Mouse (Mus musculus): Measurements from ENCODE around the gene Olfr90. TPM values are rescaled to one million over a fixed set of nuclear protein-coding genes. Genes with fewer than 3 reads are reported as not detected.

Gene Olfr90
- polyA plus RNA-seq, 1 experiment, result not detected

- H3K4me3 ChIP-seq (ENCODE audit: control insufficient read depth, low read depth, low read length), result no peak overlapping the region
- no peak overlapping the region for H3K27ac ChIP-seq (ENCODE audit: control insufficient read depth, insufficient read depth, low read depth, low read length)
- peak; percentile 63; the same call in 1 of the 2 replicates for TF ChIP-seq CTCF (IDR thresholded peaks at IDR 0.05; ENCODE audit: control insufficient read depth, insufficient read depth, insufficient replicate concordance, low read depth, low read length)
- no peak for TF ChIP-seq POLR2A (IDR thresholded peaks at IDR 0.05; ENCODE audit: control insufficient read depth, low read depth, low read length)
- H3K27me3 ChIP-seq (ENCODE audit: control insufficient read depth, insufficient read depth, low read length), result no peaks in the 10 kb centered on the region
- no peaks in the 10 kb centered on the region for H3K36me3 ChIP-seq (ENCODE audit: control insufficient read depth, insufficient read depth, low read length)
- H3K4me1 ChIP-seq (ENCODE audit: control insufficient read depth, insufficient read depth, low read length), result no peaks in the 10 kb centered on the region
Measured at GRCm38 (mm10) chr17:37083327-37083726, 5.0 kb downstream of the Olfr90 start.

GRCm38 (mm10) chr17:37081659-37082058 is 6.6 kb downstream of the Olfr90 start:
- Histone ChIP-seq H3K4me3 (ENCODE audit: control insufficient read depth, low read depth, low read length) (no peak overlapping the region), H3K27me3 (ENCODE audit: control insufficient read depth, insufficient read depth, low read length) (no peaks in the 10 kb centered on the region), H3K4me1 (ENCODE audit: control insufficient read depth, insufficient read depth, low read length) (no peaks in the 10 kb centered on the region), H3K36me3 (ENCODE audit: control insufficient read depth, insufficient read depth, low read length) (no peaks in the 10 kb centered on the region), H3K27ac (ENCODE audit: control insufficient read depth, insufficient read depth, low read depth, low read length) (no peak overlapping the region)
- TF ChIP-seq CTCF (IDR thresholded peaks at IDR 0.05; ENCODE audit: control insufficient read depth, insufficient read depth, insufficient replicate concordance, low read depth, low read length) (no peak), POLR2A (IDR thresholded peaks at IDR 0.05; ENCODE audit: control insufficient read depth, low read depth, low read length) (no peak)

- Histone ChIP-seq H3K27me3 (ENCODE audit: control insufficient read depth, insufficient read depth, low read length) (no peaks in the 10 kb centered on the region), H3K4me3 (ENCODE audit: control insufficient read depth, low read depth, low read length) (no peak overlapping the region), H3K36me3 (ENCODE audit: control insufficient read depth, insufficient read depth, low read length) (no peaks in the 10 kb centered on the region), H3K27ac (ENCODE audit: control insufficient read depth, insufficient read depth, low read depth, low read length) (no peak overlapping the region), H3K4me1 (ENCODE audit: control insufficient read depth, insufficient read depth, low read length) (no peaks in the 10 kb centered on the region)
- TF ChIP-seq POLR2A (IDR thresholded peaks at IDR 0.05; ENCODE audit: control insufficient read depth, low read depth, low read length) (no peak), CTCF (IDR thresholded peaks at IDR 0.05; ENCODE audit: control insufficient read depth, insufficient read depth, insufficient replicate concordance, low read depth, low read length) (no peak)
Measured at GRCm38 (mm10) chr17:37080119-37080518, 8.2 kb downstream of the Olfr90 start.

- no peaks in the 10 kb centered on the region for H3K4me1 ChIP-seq (ENCODE audit: control insufficient read depth, insufficient read depth, low read length)
- TF ChIP-seq POLR2A (IDR thresholded peaks at IDR 0.05; ENCODE audit: control insufficient read depth, low read depth, low read length), result no peak
- TF ChIP-seq CTCF (IDR thresholded peaks at IDR 0.05; ENCODE audit: control insufficient read depth, insufficient read depth, insufficient replicate concordance, low read depth, low read length), result no peak
- H3K27ac ChIP-seq (ENCODE audit: control insufficient read depth, insufficient read depth, low read depth, low read length), result no peak overlapping the region
- H3K4me3 ChIP-seq (ENCODE audit: control insufficient read depth, low read depth, low read length), result no peak overlapping the region
- H3K27me3 ChIP-seq (ENCODE audit: control insufficient read depth, insufficient read depth, low read length), result no peaks in the 10 kb centered on the region
- H3K36me3 ChIP-seq (ENCODE audit: control insufficient read depth, insufficient read depth, low read length), result no peaks in the 10 kb centered on the region
Measured at GRCm38 (mm10) chr17:37078990-37079389, 9.3 kb downstream of the Olfr90 start.

- Histone ChIP-seq H3K4me1 (ENCODE audit: control insufficient read depth, insufficient read depth, low read length) (no peaks in the 10 kb centered on the region), H3K36me3 (ENCODE audit: control insufficient read depth, insufficient read depth, low read length) (no peaks in the 10 kb centered on the region), H3K27ac (ENCODE audit: control insufficient read depth, insufficient read depth, low read depth, low read length) (no peak overlapping the region), H3K27me3 (ENCODE audit: control insufficient read depth, insufficient read depth, low read length) (no peaks in the 10 kb centered on the region), H3K4me3 (ENCODE audit: control insufficient read depth, low read depth, low read length) (no peak overlapping the region)
- TF ChIP-seq POLR2A (IDR thresholded peaks at IDR 0.05; ENCODE audit: control insufficient read depth, low read depth, low read length) (no peak), CTCF (IDR thresholded peaks at IDR 0.05; ENCODE audit: control insufficient read depth, insufficient read depth, insufficient replicate concordance, low read depth, low read length) (no peak)
Measured at GRCm38 (mm10) chr17:37078193-37078592, 10.1 kb downstream of the Olfr90 start.

GRCm38 (mm10) chr17:37075766-37076165 is 12.5 kb downstream of the Olfr90 start:
- Histone ChIP-seq H3K36me3 (ENCODE audit: control insufficient read depth, insufficient read depth, low read length) (no peaks in the 10 kb centered on the region), H3K27me3 (ENCODE audit: control insufficient read depth, insufficient read depth, low read length) (no peaks in the 10 kb centered on the region), H3K4me1 (ENCODE audit: control insufficient read depth, insufficient read depth, low read length) (no peaks in the 10 kb centered on the region), H3K27ac (ENCODE audit: control insufficient read depth, insufficient read depth, low read depth, low read length) (no peak overlapping the region), H3K4me3 (ENCODE audit: control insufficient read depth, low read depth, low read length) (no peak overlapping the region)
- TF ChIP-seq CTCF (IDR thresholded peaks at IDR 0.05; ENCODE audit: control insufficient read depth, insufficient read depth, insufficient replicate concordance, low read depth, low read length), result no peak
- no peak for TF ChIP-seq POLR2A (IDR thresholded peaks at IDR 0.05; ENCODE audit: control insufficient read depth, low read depth, low read length)

GRCm38 (mm10) chr17:37075181-37075580 is 13.1 kb downstream of the Olfr90 start:
- H3K27me3 ChIP-seq (ENCODE audit: control insufficient read depth, insufficient read depth, low read length), result no peaks in the 10 kb centered on the region
- no peaks in the 10 kb centered on the region for H3K4me1 ChIP-seq (ENCODE audit: control insufficient read depth, insufficient read depth, low read length)
- no peak overlapping the region for H3K4me3 ChIP-seq (ENCODE audit: control insufficient read depth, low read depth, low read length)
- no peak overlapping the region for H3K27ac ChIP-seq (ENCODE audit: control insufficient read depth, insufficient read depth, low read depth, low read length)
- H3K36me3 ChIP-seq (ENCODE audit: control insufficient read depth, insufficient read depth, low read length), result no peaks in the 10 kb centered on the region
- TF ChIP-seq CTCF (IDR thresholded peaks at IDR 0.05; ENCODE audit: control insufficient read depth, insufficient read depth, insufficient replicate concordance, low read depth, low read length) (no peak), POLR2A (IDR thresholded peaks at IDR 0.05; ENCODE audit: control insufficient read depth, low read depth, low read length) (no peak)

Data from testis, adult 2 months (tissue).